Mouse (Mus musculus): ENCODE measurements around the gene Tpcn1. TPM values are rescaled to one million over a fixed set of nuclear protein-coding genes. Genes with fewer than 3 reads are reported as not detected.

The Tpcn1 gene
- polyA plus RNA-seq, 1 experiment from 2014 or later = 19.4 TPM

- Histone ChIP-seq H3K36me3 (no peaks in the 10 kb centered on the region; the same call in 1 of the 2 replicates), H3K4me1 (peaks cover 82% of the 10 kb centered on the region), H3K9me3 (no peaks in the 10 kb centered on the region), H3K9ac (no peak overlapping the region), H3K27ac (0 out of 2 replicates have a peak overlapping the region, but pooled peaks have one; percentile 7), H3K4me2 (replicated peaks) (0 out of 2 replicates have a peak overlapping the region, but pooled peaks have one; percentile 10), H3K4me3 (no peak overlapping the region), H3K27me3 (replicated peaks) (no peaks in the 10 kb centered on the region)
- WGBS = 57% methylated on average over 28 of the region's 28 CpGs
- ATAC-seq (ENCODE audit: low FRiP score, low read depth) = no peak
Measured at GRCm38 (mm10) chr5:120562956-120563913, 25.2 kb downstream of the Tpcn1 start.

GRCm38 (mm10) chr5:120560616-120561311 lies 27.7 kb downstream of the Tpcn1 start:
- Histone ChIP-seq H3K36me3 (peaks cover 15% of the 10 kb centered on the region), H3K9me3 (no peaks in the 10 kb centered on the region), H3K4me3 (no peak overlapping the region), H3K4me2 (replicated peaks) (peak overlapping the region; percentile 37), H3K9ac (no peak overlapping the region), H3K4me1 (peaks cover 62% of the 10 kb centered on the region), H3K27me3 (replicated peaks) (no peaks in the 10 kb centered on the region), H3K27ac (no peak overlapping the region)
- WGBS = 7% methylated on average over 16 of the region's 16 CpGs
- ATAC-seq (ENCODE audit: low FRiP score, low read depth) = no peak; the same call in 1 of the 2 replicates

DNA sequence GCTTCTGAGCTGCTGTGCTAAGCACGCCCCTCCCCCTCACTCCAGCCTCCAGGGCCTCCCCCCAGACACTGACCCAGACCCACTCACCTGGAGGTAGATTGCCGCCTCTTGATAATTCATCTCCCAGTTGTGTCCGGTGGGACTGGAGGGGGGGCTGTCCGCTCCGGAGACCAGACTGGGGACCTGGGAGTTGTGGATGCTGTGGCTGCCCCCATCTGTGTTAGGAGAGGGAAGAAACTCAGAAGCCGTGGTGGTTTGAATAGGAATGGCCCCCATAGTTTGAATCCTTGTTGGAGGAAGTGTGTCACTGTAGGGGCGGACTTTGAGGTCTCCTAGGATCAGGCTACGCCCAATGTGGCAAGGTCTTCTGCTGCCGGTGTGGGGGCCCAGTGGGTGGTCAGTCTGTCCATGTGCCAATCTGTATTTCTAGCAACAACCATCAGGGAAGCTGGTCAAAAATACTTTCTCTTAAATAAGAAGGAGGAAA lies 28.3 kb downstream of the Tpcn1 start:
- H3K9me3 ChIP-seq = no peaks in the 10 kb centered on the region
- H3K4me3 ChIP-seq = no peak overlapping the region
- H3K4me2 ChIP-seq (replicated peaks) = peak overlapping the region; percentile 32
- H3K27ac ChIP-seq = peak overlapping the region; percentile 62
- H3K27me3 ChIP-seq (replicated peaks) = no peaks in the 10 kb centered on the region
- WGBS = 53% methylated on average over 9 of the region's 9 CpGs
- peaks cover 21% of the 10 kb centered on the region for H3K36me3 ChIP-seq
- peaks cover 56% of the 10 kb centered on the region for H3K4me1 ChIP-seq
- ATAC-seq (ENCODE audit: low FRiP score, low read depth) = no peak
- H3K9ac ChIP-seq = no peak overlapping the region

DNA sequence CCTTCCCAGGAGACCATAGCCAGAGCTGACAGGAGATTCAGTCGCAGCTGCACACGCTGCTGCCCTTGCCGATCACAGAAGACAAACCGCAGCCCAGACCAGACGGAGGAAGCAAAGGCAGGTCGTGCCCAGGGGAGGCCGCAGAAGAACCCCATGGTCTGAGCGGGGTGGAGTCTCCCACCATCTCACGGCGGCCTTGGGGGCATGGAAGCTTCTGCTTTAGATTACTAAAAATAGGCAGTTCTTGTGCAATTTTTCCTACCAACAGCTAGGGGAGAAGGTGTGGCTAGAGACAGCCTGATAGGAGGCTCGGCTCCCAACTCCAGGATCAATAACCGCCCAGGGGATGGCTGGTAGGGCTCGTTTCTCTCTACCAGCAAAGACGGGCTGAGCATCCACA lies 29.7 kb downstream of the Tpcn1 start:
- 75% methylated on average over 14 of the region's 14 CpGs for WGBS
- H3K27ac ChIP-seq = no peak overlapping the region
- H3K9me3 ChIP-seq = no peaks in the 10 kb centered on the region
- peaks cover 33% of the 10 kb centered on the region for H3K36me3 ChIP-seq
- peaks cover 44% of the 10 kb centered on the region for H3K4me1 ChIP-seq
- H3K4me2 ChIP-seq (replicated peaks) = peak overlapping the region; percentile 18
- H3K27me3 ChIP-seq (replicated peaks) = no peaks in the 10 kb centered on the region
- H3K9ac ChIP-seq = no peak overlapping the region
- no peak overlapping the region for H3K4me3 ChIP-seq
- no peak for ATAC-seq (ENCODE audit: low FRiP score, low read depth)

- Histone ChIP-seq H3K27ac (no peak overlapping the region), H3K4me1 (peaks cover 36% of the 10 kb centered on the region), H3K36me3 (peaks cover 40% of the 10 kb centered on the region), H3K27me3 (replicated peaks) (no peaks in the 10 kb centered on the region), H3K9ac (no peak overlapping the region), H3K9me3 (no peaks in the 10 kb centered on the region), H3K4me3 (no peak overlapping the region), H3K4me2 (replicated peaks) (no peak overlapping the region)
- ATAC-seq (ENCODE audit: low FRiP score, low read depth) = no peak
- 78% methylated on average over 8 of the region's 8 CpGs for WGBS
Measured at GRCm38 (mm10) chr5:120558041-120558440, 30.4 kb downstream of the Tpcn1 start.

GRCm38 (mm10) chr5:120555871-120556270 lies 32.6 kb downstream of the Tpcn1 start:
- ATAC-seq (ENCODE audit: low FRiP score, low read depth) = no peak
- Histone ChIP-seq H3K27ac (no peak overlapping the region), H3K9me3 (no peaks in the 10 kb centered on the region), H3K4me3 (no peak overlapping the region), H3K36me3 (peaks cover 52% of the 10 kb centered on the region), H3K27me3 (replicated peaks) (no peaks in the 10 kb centered on the region), H3K9ac (no peak overlapping the region), H3K4me1 (peaks cover 27% of the 10 kb centered on the region), H3K4me2 (replicated peaks) (no peak overlapping the region)
- WGBS = 82% methylated on average over 24 of the region's 24 CpGs

- Histone ChIP-seq H3K27me3 (replicated peaks) (no peaks in the 10 kb centered on the region), H3K4me2 (replicated peaks) (no peak overlapping the region), H3K4me1 (no peaks in the 10 kb centered on the region), H3K4me3 (no peak overlapping the region), H3K9me3 (no peaks in the 10 kb centered on the region), H3K27ac (no peak overlapping the region), H3K9ac (no peak overlapping the region), H3K36me3 (peaks cover 52% of the 10 kb centered on the region)
- no peak for ATAC-seq (ENCODE audit: low FRiP score, low read depth)
- 95% methylated on average over 5 of the region's 5 CpGs for WGBS
Measured at GRCm38 (mm10) chr5:120550673-120551072, 37.8 kb downstream of the Tpcn1 start.

GRCm38 (mm10) chr5:120550137-120550536 lies 38.3 kb downstream of the Tpcn1 start:
- 89% methylated on average over 5 of the region's 5 CpGs for WGBS
- Histone ChIP-seq H3K36me3 (peaks cover 47% of the 10 kb centered on the region), H3K27ac (no peak overlapping the region), H3K4me3 (no peak overlapping the region), H3K27me3 (replicated peaks) (no peaks in the 10 kb centered on the region), H3K9me3 (no peaks in the 10 kb centered on the region), H3K9ac (no peak overlapping the region), H3K4me1 (no peaks in the 10 kb centered on the region), H3K4me2 (replicated peaks) (no peak overlapping the region)
- ATAC-seq (ENCODE audit: low FRiP score, low read depth) = no peak

DNA sequence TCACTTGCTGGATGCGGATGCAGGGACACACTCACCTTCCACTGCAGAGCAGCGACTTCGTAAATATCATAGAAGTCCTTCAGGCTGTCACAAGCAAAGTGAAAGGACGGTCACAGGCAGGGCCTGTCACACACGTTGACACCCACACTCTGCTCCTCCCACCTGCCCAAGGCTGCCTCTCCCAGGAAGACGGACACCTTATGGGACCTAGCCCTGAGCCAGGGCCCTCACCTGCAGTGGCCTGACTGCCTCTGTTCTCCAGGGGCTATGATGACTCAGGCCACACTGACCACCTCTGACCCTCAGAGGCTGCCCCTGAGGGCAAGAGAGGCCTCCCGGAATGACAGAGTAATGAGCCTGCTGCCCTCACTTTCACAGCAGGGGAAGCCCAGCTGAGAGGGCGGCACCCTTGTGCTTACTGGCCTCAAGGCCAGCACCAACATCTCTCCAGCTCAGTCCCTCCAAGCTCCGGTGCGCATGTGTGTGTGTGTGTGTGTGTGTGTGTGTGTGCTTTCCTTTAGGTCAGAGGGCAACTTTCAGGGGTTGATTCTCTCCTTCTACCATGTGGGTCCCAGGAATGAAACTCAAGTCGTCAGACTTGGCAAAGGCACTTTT lies 40.1 kb downstream of the Tpcn1 start:
- H3K27me3 ChIP-seq (replicated peaks) = no peaks in the 10 kb centered on the region
- H3K4me1 ChIP-seq = no peaks in the 10 kb centered on the region
- H3K4me3 ChIP-seq = no peak overlapping the region
- no peak overlapping the region for H3K27ac ChIP-seq
- no peak overlapping the region for H3K9ac ChIP-seq
- no peak for ATAC-seq (ENCODE audit: low FRiP score, low read depth)
- H3K4me2 ChIP-seq (replicated peaks) = no peak overlapping the region
- H3K9me3 ChIP-seq = no peaks in the 10 kb centered on the region
- H3K36me3 ChIP-seq = peaks cover 42% of the 10 kb centered on the region
- WGBS = 63% methylated on average over 11 of the region's 11 CpGs

GRCm38 (mm10) chr5:120536632-120537031 lies 51.8 kb downstream of the Tpcn1 start:
- 75% methylated on average over 5 of the region's 5 CpGs for WGBS

GRCm38 (mm10) chr5:120536046-120536445 lies 52.4 kb downstream of the Tpcn1 start:
- no peak for ATAC-seq (ENCODE audit: low FRiP score, low read depth)
- WGBS = 77% methylated on average over 13 of the region's 13 CpGs
- Histone ChIP-seq H3K4me1 (peaks cover 18% of the 10 kb centered on the region), H3K4me2 (replicated peaks) (no peak overlapping the region), H3K27me3 (replicated peaks) (no peaks in the 10 kb centered on the region), H3K4me3 (no peak overlapping the region), H3K9me3 (no peaks in the 10 kb centered on the region), H3K27ac (no peak overlapping the region), H3K36me3 (peaks cover 30% of the 10 kb centered on the region), H3K9ac (no peak overlapping the region)

More at GRCm38 (mm10) chr5:120536632-120537031, 51.8 kb downstream of the Tpcn1 start:
- Histone ChIP-seq H3K27me3 (replicated peaks) (no peaks in the 10 kb centered on the region), H3K36me3 (peaks cover 35% of the 10 kb centered on the region), H3K4me3 (no peak overlapping the region), H3K9me3 (no peaks in the 10 kb centered on the region), H3K27ac (no peak overlapping the region), H3K4me2 (replicated peaks) (no peak overlapping the region), H3K9ac (no peak overlapping the region), H3K4me1 (peaks cover 18% of the 10 kb centered on the region)
- ATAC-seq (ENCODE audit: low FRiP score, low read depth) = no peak

DNA sequence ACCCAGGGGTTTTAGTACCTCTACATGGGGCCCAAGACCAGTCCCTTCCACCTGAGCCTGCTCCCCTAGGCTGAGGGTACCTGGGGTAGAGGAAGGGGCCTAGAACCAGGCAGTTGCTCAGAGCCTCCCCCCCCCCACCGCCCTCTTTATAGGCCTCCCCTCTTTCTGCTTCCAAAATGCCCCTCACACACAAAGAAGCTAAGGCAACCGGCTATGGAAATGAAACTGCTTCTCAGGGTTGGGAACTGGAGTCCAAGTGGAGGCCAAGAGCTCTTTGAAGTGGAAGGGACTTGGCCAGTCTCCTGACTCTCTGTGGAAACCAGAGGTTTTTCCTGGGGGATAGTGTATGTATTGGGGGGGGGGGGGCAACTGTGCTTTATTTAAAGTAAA lies 53.8 kb downstream of the Tpcn1 start:
- Histone ChIP-seq H3K4me1 (peaks cover 18% of the 10 kb centered on the region), H3K4me2 (replicated peaks) (0 out of 2 replicates have a peak overlapping the region, but pooled peaks have one; percentile 2), H3K27ac (no peak overlapping the region), H3K27me3 (replicated peaks) (no peaks in the 10 kb centered on the region), H3K9me3 (no peaks in the 10 kb centered on the region), H3K4me3 (no peak overlapping the region), H3K9ac (no peak overlapping the region), H3K36me3 (peaks cover 17% of the 10 kb centered on the region)
- no peak for ATAC-seq (ENCODE audit: low FRiP score, low read depth)
- WGBS = 24% methylated on average over 2 of the region's 2 CpGs
